Mouse (Mus musculus): Measurements from ENCODE around the gene Siah1a. TPM values are rescaled to one million over a fixed set of nuclear protein-coding genes. Genes with fewer than 3 reads are reported as not detected.

Gene Siah1a
- total and polyA plus RNA-seq, 2 experiments from 2014 or later = 63.3 to 72.7 TPM

DNA sequence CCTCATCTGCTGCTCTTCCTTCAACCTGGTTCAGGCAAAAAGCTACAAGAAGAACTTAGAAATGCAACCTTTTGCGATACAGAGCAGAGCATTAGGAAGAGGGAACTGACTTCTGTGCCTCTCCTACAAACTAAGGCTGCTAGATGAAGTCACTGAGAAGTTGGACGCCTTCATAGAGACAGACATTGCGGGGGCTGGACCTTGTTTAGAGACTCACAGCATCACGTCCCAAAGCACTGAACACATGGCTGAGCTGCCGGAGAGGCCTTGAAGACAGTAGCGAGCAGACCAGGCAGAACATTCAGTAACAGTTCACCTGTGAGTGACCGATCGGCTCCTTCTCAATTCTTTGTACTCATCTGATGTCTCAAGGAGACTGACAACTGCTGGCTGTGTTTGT lies 35.4 kb upstream of the Siah1a start:
- 92% methylated on average over 8 of the region's 8 CpGs for WGBS
- H3K4me2 ChIP-seq (ENCODE audit: low read depth, low read length, poor library complexity, severe bottlenecking) = no peak overlapping the region
- no peaks in the 10 kb centered on the region for H3K9me3 ChIP-seq (ENCODE audit: low read length)
- no peaks in the 10 kb centered on the region for H3K4me1 ChIP-seq (ENCODE audit: insufficient read depth, low read length)
- TF ChIP-seq CTCF (IDR thresholded peaks at IDR 0.05) = no peak
- no peak overlapping the region for H3K27ac ChIP-seq (ENCODE audit: low read depth, low read length)
- no peak overlapping the region for H3K4me3 ChIP-seq (ENCODE audit: low read depth, low read length)
- H3K27me3 ChIP-seq (ENCODE audit: insufficient read depth, low read length) = no peaks in the 10 kb centered on the region
- DNase-seq (ENCODE audit: low spot score) (no peak), ATAC-seq (ENCODE audit: low FRiP score) (no peak)
- H3K36me3 ChIP-seq (ENCODE audit: insufficient read depth, low read length) = no peaks in the 10 kb centered on the region
- no peak overlapping the region for H3K9ac ChIP-seq (replicated peaks; ENCODE audit: low read length, poor library complexity, severe bottlenecking)

DNA sequence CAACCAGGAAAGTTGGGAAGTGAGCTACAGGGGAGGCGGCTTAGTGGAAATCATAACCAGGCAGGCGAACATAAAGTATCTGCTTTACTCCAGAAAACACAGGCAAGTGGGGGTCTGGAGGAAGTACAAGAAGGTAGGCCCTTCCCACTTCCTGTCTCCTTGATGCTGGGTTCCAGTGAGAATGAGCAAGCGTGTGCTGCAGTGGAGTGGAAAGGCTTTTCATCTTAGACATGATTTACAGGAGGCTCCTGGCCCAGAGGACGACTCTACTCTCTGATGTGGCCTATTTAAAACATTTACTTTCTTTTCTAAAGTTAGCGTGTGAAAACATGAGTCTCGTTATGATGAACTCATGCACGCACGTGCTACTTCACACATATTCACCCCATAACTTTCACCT lies 33.5 kb upstream of the Siah1a start:
- H3K9me3 ChIP-seq (ENCODE audit: low read length) = no peaks in the 10 kb centered on the region
- no peak overlapping the region for H3K4me2 ChIP-seq (ENCODE audit: low read depth, low read length, poor library complexity, severe bottlenecking)
- H3K4me1 ChIP-seq (ENCODE audit: insufficient read depth, low read length) = no peaks in the 10 kb centered on the region
- 85% methylated on average over 8 of the region's 8 CpGs for WGBS
- no peak overlapping the region for H3K4me3 ChIP-seq (ENCODE audit: low read depth, low read length)
- H3K36me3 ChIP-seq (ENCODE audit: insufficient read depth, low read length) = peaks cover 8% of the 10 kb centered on the region; the same call in 1 of the 2 replicates
- DNase-seq (ENCODE audit: low spot score) (no peak), ATAC-seq (ENCODE audit: low FRiP score) (no peak)
- H3K9ac ChIP-seq (replicated peaks; ENCODE audit: low read length, poor library complexity, severe bottlenecking) = no peak overlapping the region
- no peak for TF ChIP-seq CTCF (IDR thresholded peaks at IDR 0.05)
- H3K27me3 ChIP-seq (ENCODE audit: insufficient read depth, low read length) = no peaks in the 10 kb centered on the region
- no peak overlapping the region for H3K27ac ChIP-seq (ENCODE audit: low read depth, low read length)

DNA sequence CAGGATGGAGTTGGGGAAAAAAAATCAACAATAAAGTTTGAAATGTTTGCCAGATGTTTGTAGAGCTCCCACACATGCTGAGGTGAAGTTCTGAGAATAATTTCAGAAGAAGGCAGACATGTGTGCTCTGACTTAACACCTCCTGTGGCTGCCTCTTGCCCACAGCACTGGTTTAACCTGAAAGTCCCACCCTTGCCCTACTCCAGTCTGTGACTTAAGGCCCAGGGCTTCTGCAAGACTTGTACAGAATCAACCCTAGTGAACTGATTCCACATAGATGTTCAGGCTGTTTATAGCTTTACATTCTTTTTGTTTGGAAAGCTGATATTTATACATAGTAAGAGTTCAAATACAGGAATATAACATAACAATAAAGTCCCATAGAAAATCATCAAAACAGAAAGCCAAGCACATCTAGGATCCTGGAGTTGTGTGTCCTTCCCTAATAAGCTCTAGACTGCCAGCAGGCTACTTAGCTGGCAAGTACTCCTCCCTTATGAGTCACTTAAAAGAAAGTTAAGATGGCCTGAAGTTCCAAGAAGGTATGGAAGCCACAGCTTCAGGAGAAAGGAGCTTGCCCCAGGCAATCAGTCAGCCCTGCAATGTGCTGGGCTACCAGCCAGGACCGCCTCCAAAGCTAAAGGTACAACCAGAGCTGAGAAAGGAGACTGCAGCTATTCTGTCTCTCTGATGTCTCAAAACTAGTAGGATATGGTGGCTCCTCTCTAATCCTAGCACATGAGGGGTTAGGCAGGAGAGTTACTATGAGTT lies 24.4 kb upstream of the Siah1a start:
- TF ChIP-seq CTCF (IDR thresholded peaks at IDR 0.05) = no peak
- no peak overlapping the region for H3K27ac ChIP-seq (ENCODE audit: low read depth, low read length)
- no peak overlapping the region for H3K4me2 ChIP-seq (ENCODE audit: low read depth, low read length, poor library complexity, severe bottlenecking)
- no peaks in the 10 kb centered on the region for H3K27me3 ChIP-seq (ENCODE audit: insufficient read depth, low read length)
- H3K4me1 ChIP-seq (ENCODE audit: insufficient read depth, low read length) = no peaks in the 10 kb centered on the region
- DNase-seq (ENCODE audit: low spot score) (no peak), ATAC-seq (ENCODE audit: low FRiP score) (no peak)
- H3K4me3 ChIP-seq (ENCODE audit: low read depth, low read length) = no peak overlapping the region
- H3K9ac ChIP-seq (replicated peaks; ENCODE audit: low read length, poor library complexity, severe bottlenecking) = no peak overlapping the region
- peaks cover 1% of the 10 kb centered on the region; the same call in 1 of the 2 replicates for H3K36me3 ChIP-seq (ENCODE audit: insufficient read depth, low read length)
- WGBS = 83% methylated on average over 1 of the region's 1 CpGs
- H3K9me3 ChIP-seq (ENCODE audit: low read length) = no peaks in the 10 kb centered on the region

DNA sequence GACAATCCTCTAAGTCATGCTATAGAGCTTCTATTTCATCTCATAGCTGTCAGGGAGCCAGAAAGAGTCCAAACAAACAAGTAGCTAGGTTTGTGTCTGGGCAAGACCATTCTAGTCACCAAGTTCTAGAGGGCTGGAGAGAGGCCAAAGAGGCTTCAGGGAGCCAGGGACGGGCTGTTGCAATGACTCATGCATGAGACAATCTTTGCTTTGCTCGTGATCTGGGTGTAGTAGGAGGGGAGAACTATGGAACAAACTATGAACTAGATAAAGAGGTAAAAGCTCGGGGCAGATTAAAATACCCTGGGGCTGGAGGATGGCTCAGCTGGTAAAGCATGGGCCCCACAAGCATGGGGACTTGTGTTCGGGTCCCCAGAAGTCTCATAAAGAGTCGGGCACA lies 22.8 kb upstream of the Siah1a start:
- ATAC-seq (ENCODE audit: low FRiP score) (no peak), DNase-seq (ENCODE audit: low spot score) (no peak)
- TF ChIP-seq CTCF (IDR thresholded peaks at IDR 0.05) = no peak
- H3K4me3 ChIP-seq (ENCODE audit: low read depth, low read length) = no peak overlapping the region
- no peak overlapping the region for H3K4me2 ChIP-seq (ENCODE audit: low read depth, low read length, poor library complexity, severe bottlenecking)
- no peaks in the 10 kb centered on the region for H3K27me3 ChIP-seq (ENCODE audit: insufficient read depth, low read length)
- H3K27ac ChIP-seq (ENCODE audit: low read depth, low read length) = no peak overlapping the region
- H3K36me3 ChIP-seq (ENCODE audit: insufficient read depth, low read length) = no peaks in the 10 kb centered on the region
- H3K4me1 ChIP-seq (ENCODE audit: insufficient read depth, low read length) = no peaks in the 10 kb centered on the region
- 76% methylated on average over 5 of the region's 5 CpGs for WGBS
- no peak overlapping the region for H3K9ac ChIP-seq (replicated peaks; ENCODE audit: low read length, poor library complexity, severe bottlenecking)
- H3K9me3 ChIP-seq (ENCODE audit: low read length) = no peaks in the 10 kb centered on the region

DNA sequence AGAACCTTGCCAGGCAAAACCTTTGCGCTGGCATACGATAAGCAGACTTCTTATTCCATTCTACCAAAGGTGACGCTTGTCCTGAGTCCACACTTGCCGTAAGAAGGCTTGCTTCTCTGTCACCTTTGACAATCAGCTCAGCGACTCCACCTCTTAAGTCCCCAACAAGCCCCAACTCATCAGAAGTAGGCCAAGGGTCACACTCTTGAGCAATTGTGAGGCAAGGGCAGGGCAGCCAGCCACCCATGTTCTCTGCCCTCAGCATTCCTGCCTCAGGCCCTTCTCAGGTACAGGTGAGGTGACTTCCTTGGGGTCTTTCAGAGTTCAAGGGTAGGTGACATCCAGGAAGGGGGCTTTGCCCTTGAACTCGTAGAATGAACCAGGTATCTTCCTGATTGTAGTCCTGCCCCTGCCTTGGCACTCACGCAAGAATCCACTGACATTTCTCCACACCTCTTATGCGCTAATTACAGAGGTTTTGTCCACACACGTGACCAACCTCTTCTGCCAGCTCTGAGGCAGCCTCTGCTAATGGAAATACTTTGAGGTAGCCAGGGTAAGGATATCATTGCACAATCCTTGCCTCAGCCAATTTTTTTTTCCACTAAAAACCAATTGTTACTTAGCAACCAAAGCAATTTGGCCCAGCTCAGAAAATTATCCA lies 20.9 kb upstream of the Siah1a start:
- ATAC-seq (ENCODE audit: low FRiP score) = no peak
- DNase-seq (ENCODE audit: low spot score) = no peak

DNA sequence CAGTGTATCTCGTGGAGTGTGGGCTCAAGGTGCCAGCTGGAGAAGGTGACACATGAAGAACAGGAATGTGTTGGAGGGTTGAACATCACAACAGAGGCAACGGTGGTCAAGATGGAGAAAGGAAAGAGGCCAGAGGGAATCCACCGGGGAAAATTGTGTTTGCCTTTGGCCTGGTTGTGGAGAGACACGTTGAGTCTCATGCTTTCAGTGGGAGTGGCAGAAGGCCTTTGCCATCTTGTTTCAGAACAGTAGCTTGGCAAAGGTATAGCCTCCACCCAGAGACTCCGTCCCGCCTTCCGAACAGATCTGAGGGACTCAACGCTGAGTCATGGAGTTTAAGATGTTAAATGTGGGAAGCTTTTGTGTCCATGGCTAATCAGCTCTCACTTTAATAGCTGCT lies 19.9 kb upstream of the Siah1a start:
- ATAC-seq (ENCODE audit: low FRiP score) = no peak
- WGBS = 95% methylated on average over 8 of the region's 8 CpGs
- no peak overlapping the region for H3K27ac ChIP-seq (ENCODE audit: low read depth, low read length)

More for the DNA sequence above, 20.9 kb upstream of the Siah1a start:
- WGBS = 87% methylated on average over 9 of the region's 9 CpGs
- no peaks in the 10 kb centered on the region for H3K36me3 ChIP-seq (ENCODE audit: insufficient read depth, low read length)
- no peak for TF ChIP-seq CTCF (IDR thresholded peaks at IDR 0.05)
- no peak overlapping the region for H3K9ac ChIP-seq (replicated peaks; ENCODE audit: low read length, poor library complexity, severe bottlenecking)
- H3K4me1 ChIP-seq (ENCODE audit: insufficient read depth, low read length) = no peaks in the 10 kb centered on the region
- no peak overlapping the region for H3K4me3 ChIP-seq (ENCODE audit: low read depth, low read length)
- no peaks in the 10 kb centered on the region for H3K27me3 ChIP-seq (ENCODE audit: insufficient read depth, low read length)
- H3K4me2 ChIP-seq (ENCODE audit: low read depth, low read length, poor library complexity, severe bottlenecking) = no peak overlapping the region
- no peaks in the 10 kb centered on the region for H3K9me3 ChIP-seq (ENCODE audit: low read length)
- no peak overlapping the region for H3K27ac ChIP-seq (ENCODE audit: low read depth, low read length)

More for the DNA sequence above, 19.9 kb upstream of the Siah1a start:
- Histone ChIP-seq H3K36me3 (ENCODE audit: insufficient read depth, low read length) (no peaks in the 10 kb centered on the region), H3K27me3 (ENCODE audit: insufficient read depth, low read length) (no peaks in the 10 kb centered on the region), H3K9me3 (ENCODE audit: low read length) (no peaks in the 10 kb centered on the region), H3K9ac (replicated peaks; ENCODE audit: low read length, poor library complexity, severe bottlenecking) (no peak overlapping the region), H3K4me3 (ENCODE audit: low read depth, low read length) (no peak overlapping the region), H3K4me2 (ENCODE audit: low read depth, low read length, poor library complexity, severe bottlenecking) (no peak overlapping the region), H3K4me1 (ENCODE audit: insufficient read depth, low read length) (no peaks in the 10 kb centered on the region)
- DNase-seq (ENCODE audit: low spot score) = no peak
- no peak for TF ChIP-seq CTCF (IDR thresholded peaks at IDR 0.05)

Measured in midbrain, postnatal 0 days (tissue).